Mouse (Mus musculus): ENCODE results near the gene Zeb2.

GRCm38 (mm10) chr2:45059599-45059998 lies 57.6 kb downstream of the Zeb2 start:
- TF ChIP-seq CTCF (IDR thresholded peaks at IDR 0.05) = no peak
- no peak for TF ChIP-seq POLR2A (IDR thresholded peaks at IDR 0.05; ENCODE audit: insufficient read depth, low read depth, low read length)
